In the genomic region with DNA sequence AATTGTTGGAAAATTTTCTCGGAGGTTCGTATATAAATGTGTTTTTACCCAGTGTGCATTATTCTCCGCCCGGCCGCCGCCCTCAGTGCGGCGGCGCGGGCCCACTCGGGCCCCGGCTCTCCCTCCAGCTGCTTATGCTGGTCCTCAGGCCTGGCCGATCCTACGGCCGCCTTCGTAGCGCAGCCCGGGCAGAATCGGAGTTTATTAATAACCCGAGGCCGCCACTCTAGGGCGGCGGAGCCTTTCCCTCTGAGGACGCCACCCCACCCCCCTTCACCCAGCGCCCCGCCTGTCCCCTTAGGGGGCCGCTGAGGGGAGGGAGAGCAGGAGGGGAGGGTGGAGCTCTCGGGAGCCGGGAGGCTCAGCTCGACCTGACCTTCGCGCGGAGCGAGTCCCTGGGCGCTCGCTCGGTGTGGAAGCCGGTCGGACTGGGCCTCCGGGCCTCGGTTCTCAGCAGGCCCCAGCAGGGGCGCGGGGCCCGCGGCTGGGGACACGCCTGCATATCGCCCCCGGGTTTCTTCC, we compare ENCODE assay signal across 8 mouse cellular contexts. TPM values are rescaled to one million over a fixed set of nuclear protein-coding genes. Genes with fewer than 3 reads are reported as not detected.
DNase-seq lines count a peak whose midpoint lies in the region; ATAC-seq and TF ChIP-seq lines count a peak whose summit lies in the region.

No protein-coding gene starts in this region.

- peaks cover 3% of the 10 kb centered on the region; the same call in 1 of the 2 replicates for H3K36me3 ChIP-seq in ES-E14 (ENCODE audit: control insufficient read depth, insufficient read depth, low read length, poor library complexity, severe bottlenecking)
- H3K36me3 ChIP-seq in forebrain, embryonic 13.5 days (ENCODE audit: poor library complexity, severe bottlenecking), result peaks cover 13% of the 10 kb centered on the region
- H3K36me3 ChIP-seq in liver, postnatal 0 days (replicated peaks; ENCODE audit: insufficient read depth, low read length), result peaks cover 6% of the 10 kb centered on the region; the same call in 1 of the 2 replicates
- 0 out of 2 replicates have a peak, but pooled peaks cover 8% of the 10 kb centered on the region for H3K36me3 ChIP-seq in neural tube, embryonic 13.5 days

- H3K4me2 ChIP-seq in forebrain, embryonic 13.5 days, result peak overlapping the region; percentile 65
- H3K4me2 ChIP-seq in liver, postnatal 0 days (ENCODE audit: low read depth, low read length), result peak overlapping the region; percentile 71
- peak overlapping the region; percentile 61 for H3K4me2 ChIP-seq in neural tube, embryonic 13.5 days

- DNase-seq in ES-E14 (ENCODE audit: low read depth, low spot score), result peak; percentile 70
- peak; percentile 85 for DNase-seq in cerebellum, adult 11 months
- DNase-seq in heart, postnatal 10 days, result peak; percentile 91 to 93
- peak; percentile 79 for DNase-seq in layer of hippocampus, adult 11-12 months (ENCODE audit: low spot score)
- DNase-seq in liver, postnatal 0 days, result peak; percentile 90
- DNase-seq in testis, postnatal 14 days (ENCODE audit: low spot score), result peak; percentile 90

- TF ChIP-seq EP300 in liver, postnatal 0 days (IDR thresholded peaks at IDR 0.05; ENCODE audit: low read depth), result no peak

- peak overlapping the region; percentile 99 for H3K27ac ChIP-seq in ES-E14 (ENCODE audit: insufficient read depth, low read depth, low read length, poor library complexity, severe bottlenecking)
- H3K27ac ChIP-seq in forebrain, embryonic 13.5 days, result peak overlapping the region; percentile 100
- H3K27ac ChIP-seq in liver, postnatal 0 days (ENCODE audit: low read depth), result peak overlapping the region; percentile 100
- peak overlapping the region; percentile 100 for H3K27ac ChIP-seq in neural tube, embryonic 13.5 days (replicated peaks)

- ATAC-seq in forebrain, embryonic 13.5 days, result peak; percentile 75
- ATAC-seq in liver, postnatal 0 days, result peak; percentile 72
- ATAC-seq in neural tube, embryonic 13.5 days (ENCODE audit: low read depth), result peak; percentile 73

- H3K9ac ChIP-seq in ES-E14 (ENCODE audit: insufficient read depth, low read depth, low read length, poor library complexity, severe bottlenecking), result peak overlapping the region; percentile 93
- peak overlapping the region; percentile 96 for H3K9ac ChIP-seq in forebrain, embryonic 13.5 days
- peak overlapping the region; percentile 94 for H3K9ac ChIP-seq in liver, postnatal 0 days (replicated peaks)
- H3K9ac ChIP-seq in neural tube, embryonic 13.5 days, result peak overlapping the region; percentile 98

- H3K27me3 ChIP-seq in forebrain, embryonic 13.5 days, result no peaks in the 10 kb centered on the region
- no peaks in the 10 kb centered on the region for H3K27me3 ChIP-seq in liver, postnatal 0 days (ENCODE audit: insufficient read depth, low read length)
- H3K27me3 ChIP-seq in neural tube, embryonic 13.5 days, result no peaks in the 10 kb centered on the region

- peak overlapping the region; percentile 72 to 79 for H3K4me3 ChIP-seq in ES-E14 (ENCODE audit: insufficient read depth in 1 of 2, low read depth in 1 of 2, low read length in 2 of 2, poor library complexity in 1 of 2, severe bottlenecking in 1 of 2)
- peak overlapping the region; percentile 67 for H3K4me3 ChIP-seq in forebrain, embryonic 13.5 days
- H3K4me3 ChIP-seq in liver, postnatal 0 days (ENCODE audit: low read depth, low read length), result peak overlapping the region; percentile 78
- peak overlapping the region; percentile 71 for H3K4me3 ChIP-seq in neural tube, embryonic 13.5 days

- peaks cover 0 to 4% of the 10 kb centered on the region in 2 experiments; a peak in 1 of 4 replicates for H3K4me1 ChIP-seq in ES-E14 (ENCODE audit: control insufficient read depth in 2 of 2, insufficient read depth in 2 of 2, low read length in 2 of 2, poor library complexity in 1 of 2)
- H3K4me1 ChIP-seq in forebrain, embryonic 13.5 days, result peaks cover 25% of the 10 kb centered on the region
- H3K4me1 ChIP-seq in liver, postnatal 0 days (ENCODE audit: insufficient read depth), result peaks cover 28% of the 10 kb centered on the region
- peaks cover 38% of the 10 kb centered on the region for H3K4me1 ChIP-seq in neural tube, embryonic 13.5 days (replicated peaks)

- intact Hi-C loops in heart, postnatal 10 days (cut with DNase I), result loop anchor here (2.0 to 5.0 kb wide), 2 partner anchors 61 to 75 kb away; a partner anchor contains a TSS

- in situ Hi-C loops in ES-E14 (cut with MboI; ENCODE audit: low sequenced_read_pairs in 2 of 2, unreplicated experiment in 2 of 2), result no loop called here

- no peaks in the 10 kb centered on the region for H3K9me3 ChIP-seq in ES-E14 (ENCODE audit: control insufficient read depth, insufficient read depth, low read depth, low read length)
- no peaks in the 10 kb centered on the region for H3K9me3 ChIP-seq in forebrain, embryonic 13.5 days (replicated peaks)
- H3K9me3 ChIP-seq in liver, postnatal 0 days (ENCODE audit: low read length), result no peaks in the 10 kb centered on the region
- no peaks in the 10 kb centered on the region for H3K9me3 ChIP-seq in neural tube, embryonic 13.5 days

- 0 out of 2 replicates have a peak, but pooled peaks have one; percentile 11 for TF ChIP-seq CTCF in liver, postnatal 0 days (IDR thresholded peaks at IDR 0.05; ENCODE audit: low read depth)

- under 1% methylated on average over 47 of the region's 48 CpGs for WGBS in forebrain, embryonic 13.5 days
- WGBS in liver, postnatal 0 days (ENCODE audit: insufficient replicate concordance), result 2% methylated on average over 47 of the region's 48 CpGs
- under 1% methylated on average over 40 of the region's 48 CpGs for WGBS in neural tube, embryonic 13.5 days

TF ChIP-seq in ES-E14, 5 proteins besides CTCF, POLR2A, EP300 and RAD21:
- TF ChIP-seq ZC3H11A (IDR thresholded peaks at IDR 0.05; ENCODE audit: borderline replicate concordance, low read depth, low read length) (no peak), ZNF384 (IDR thresholded peaks at IDR 0.05; ENCODE audit: low read depth, low read length) (no peak), HCFC1 (IDR thresholded peaks at IDR 0.05; ENCODE audit: borderline replicate concordance, insufficient read depth, low read length) (peak; percentile 17), MAFK (IDR thresholded peaks at IDR 0.05; ENCODE audit: insufficient read depth, low read depth, low read length) (no peak; the same call in 1 of the 2 replicates)
TF ChIP-seq in ES-E14: peak in this region for 1.

RNA-seq across cellular contexts. Expression of a gene that starts 0.8 kb away (rescaled TPM):
- total RNA-seq in ES-E14 (2012; rRNA removed), result 23.1 and 24.0 TPM in 2 replicates
- polyA plus RNA-seq in forebrain, embryonic 13.5 days (2015; fragmentation: Nextera tagmentation; extraction: Ambion mirVana), result 27.2 and 27.6 TPM in 2 replicates
- total RNA-seq in heart, postnatal 10 days (2021), result 10 to 100 TPM; 11.0 to 12.3 TPM
- 4.1 and 5.2 TPM in 2 replicates for polyA plus RNA-seq in liver, postnatal 0 days (2015; fragmentation: Nextera tagmentation; extraction: Ambion mirVana)
- polyA plus RNA-seq in neural tube, embryonic 13.5 days (2015; fragmentation: Nextera tagmentation; extraction: Ambion mirVana), result 19.3 and 20.9 TPM in 2 replicates

RNA-seq across cellular contexts. Expression of a gene that starts 43.7 kb away (rescaled TPM):
- 145 and 161 TPM in 2 replicates for total RNA-seq in ES-E14 (2012; rRNA removed)
- polyA plus RNA-seq in forebrain, embryonic 13.5 days (2015; fragmentation: Nextera tagmentation; extraction: Ambion mirVana), result 45.8 and 51.1 TPM in 2 replicates
- total RNA-seq in heart, postnatal 10 days (2021), result 10 to 100 TPM; 89.1 to 98.3 TPM
- 10.7 and 11.9 TPM in 2 replicates for polyA plus RNA-seq in liver, postnatal 0 days (2015; fragmentation: Nextera tagmentation; extraction: Ambion mirVana)
- polyA plus RNA-seq in neural tube, embryonic 13.5 days (2015; fragmentation: Nextera tagmentation; extraction: Ambion mirVana), result 40.2 and 43.3 TPM in 2 replicates

Comparison
In these comparisons a context has a peak if more than half of its experiments do, and no peak if none do; other contexts are left out.
1. Peak in every context shown above with its lines: DNase-seq, ATAC-seq, H3K4me3 ChIP-seq and H3K27ac ChIP-seq.